Mouse (Mus musculus): Measurements from ENCODE around the gene Zfand3.

GRCm38 (mm10) chr17:30008392-30008791 is 3.9 kb downstream of the Zfand3 start:
- TF ChIP-seq CTCF (IDR thresholded peaks at IDR 0.05; ENCODE audit: low read depth) (no peak), EP300 (IDR thresholded peaks at IDR 0.05; ENCODE audit: low read depth) (no peak)

Measured in liver, embryonic 14.5 days (tissue).